Mouse (Mus musculus): Measurements from ENCODE around the gene Dars. TPM values are rescaled to one million over a fixed set of nuclear protein-coding genes. Genes with fewer than 3 reads are reported as not detected.

Dars gene
- total and polyA plus RNA-seq, 2 experiments from 2014 or later, result 42.6 to 74.7 TPM

DNA sequence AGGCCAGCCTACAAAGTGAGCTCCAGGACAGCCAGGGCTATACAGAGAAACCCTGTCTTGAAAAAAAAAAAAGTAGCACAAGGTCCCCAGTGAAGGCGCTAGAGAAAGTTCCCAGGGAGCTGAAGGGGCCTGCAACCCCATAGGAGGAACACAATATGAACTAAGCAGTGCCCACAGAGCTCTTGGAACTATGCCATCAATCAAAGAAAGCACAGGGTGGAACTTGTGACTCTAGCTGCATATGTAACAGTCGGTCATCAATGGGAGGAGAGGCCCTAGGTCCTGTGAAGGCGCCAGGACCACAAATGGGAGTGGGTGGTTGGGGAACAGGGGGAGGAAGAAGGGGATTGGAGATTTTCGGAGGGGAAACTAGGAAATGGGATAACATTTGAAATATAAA is 40.3 kb downstream of the Dars start:
- Histone ChIP-seq H3K36me3 (replicated peaks; ENCODE audit: control insufficient read depth, insufficient read depth, low read length) (peaks cover 40% of the 10 kb centered on the region), H3K9me3 (replicated peaks; ENCODE audit: control insufficient read depth, low read length) (no peaks in the 10 kb centered on the region), H3K9ac (replicated peaks; ENCODE audit: low read depth, low read length) (no peak overlapping the region), H3K4me2 (ENCODE audit: low read depth, low read length) (no peak overlapping the region), H3K27ac (ENCODE audit: low read depth) (no peak overlapping the region), H3K27me3 (ENCODE audit: control insufficient read depth, insufficient read depth, low read length) (no peaks in the 10 kb centered on the region), H3K4me3 (ENCODE audit: low read depth, low read length) (no peak overlapping the region), H3K4me1 (ENCODE audit: control insufficient read depth, insufficient read depth) (no peaks in the 10 kb centered on the region)
- DNase-seq (ENCODE audit: low spot score), result no peak
- TF ChIP-seq EP300 (IDR thresholded peaks at IDR 0.05; ENCODE audit: low read depth), result no peak
- no peak for TF ChIP-seq CTCF (IDR thresholded peaks at IDR 0.05; ENCODE audit: low read depth)
- ATAC-seq (ENCODE audit: insufficient read depth, low read depth), result no peak
- WGBS, result 94% methylated on average over 4 of the region's 4 CpGs

- H3K9me3 ChIP-seq (replicated peaks; ENCODE audit: control insufficient read depth, low read length), result no peaks in the 10 kb centered on the region
- H3K4me2 ChIP-seq (ENCODE audit: low read depth, low read length), result no peak overlapping the region
- no peak for DNase-seq (ENCODE audit: low spot score)
- no peak overlapping the region for H3K27ac ChIP-seq (ENCODE audit: low read depth)
- TF ChIP-seq EP300 (IDR thresholded peaks at IDR 0.05; ENCODE audit: low read depth) (no peak), CTCF (IDR thresholded peaks at IDR 0.05; ENCODE audit: low read depth) (peak; percentile 51)
- 77% methylated on average over 7 of the region's 7 CpGs for WGBS
- no peaks in the 10 kb centered on the region for H3K4me1 ChIP-seq (ENCODE audit: control insufficient read depth, insufficient read depth)
- H3K9ac ChIP-seq (replicated peaks; ENCODE audit: low read depth, low read length), result no peak overlapping the region
- H3K36me3 ChIP-seq (replicated peaks; ENCODE audit: control insufficient read depth, insufficient read depth, low read length), result peaks cover 32% of the 10 kb centered on the region
- ATAC-seq (ENCODE audit: insufficient read depth, low read depth), result no peak
- H3K4me3 ChIP-seq (ENCODE audit: low read depth, low read length), result no peak overlapping the region
- no peaks in the 10 kb centered on the region for H3K27me3 ChIP-seq (ENCODE audit: control insufficient read depth, insufficient read depth, low read length)
Observed at GRCm38 (mm10) chr1:128372143-128372860, 44.9 kb downstream of the Dars start.

DNA sequence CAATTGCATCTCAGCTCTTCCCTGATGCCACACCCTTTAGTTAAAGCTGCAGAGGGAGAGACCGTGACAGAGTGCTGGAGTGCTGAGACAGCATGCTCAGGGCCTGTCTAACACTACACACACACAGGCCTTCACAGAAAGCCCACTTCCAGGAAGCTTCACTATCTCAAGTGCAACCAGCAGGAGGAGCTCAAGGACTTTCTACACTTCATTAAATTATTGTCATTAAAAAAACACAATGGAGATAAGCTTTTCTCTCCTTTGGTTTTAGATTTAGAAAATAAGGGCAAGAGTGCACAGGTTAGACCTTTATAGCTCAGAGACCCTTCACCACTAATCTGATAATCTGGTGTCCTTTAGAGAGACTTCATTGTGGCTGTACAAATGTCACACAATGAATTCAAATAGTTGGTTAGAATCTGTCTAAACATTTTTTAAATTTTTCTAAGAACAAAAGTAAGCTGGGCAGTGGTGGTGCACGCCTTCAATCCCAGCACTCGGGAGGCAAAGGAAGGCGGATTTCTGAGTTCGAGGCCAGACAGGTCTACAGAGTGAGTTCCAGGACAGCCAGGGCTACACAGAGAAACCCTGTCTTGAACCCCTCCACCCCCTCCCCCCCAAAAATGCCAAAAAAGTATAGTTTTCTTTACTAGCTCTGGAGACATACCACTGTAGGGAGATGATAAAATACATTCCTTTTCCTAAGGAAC is 48.3 kb downstream of the Dars start:
- no peak overlapping the region for H3K4me2 ChIP-seq (ENCODE audit: low read depth, low read length)
- no peak overlapping the region for H3K9ac ChIP-seq (replicated peaks; ENCODE audit: low read depth, low read length)
- no peak overlapping the region for H3K27ac ChIP-seq (ENCODE audit: low read depth)
- ATAC-seq (ENCODE audit: insufficient read depth, low read depth), result peak; percentile 58; the same call in 1 of the 2 replicates
- TF ChIP-seq CTCF (IDR thresholded peaks at IDR 0.05; ENCODE audit: low read depth), result peak; percentile 67
- no peak for TF ChIP-seq EP300 (IDR thresholded peaks at IDR 0.05; ENCODE audit: low read depth)
- DNase-seq (ENCODE audit: low spot score), result peak; percentile 19
- 66% methylated on average over 5 of the region's 5 CpGs for WGBS
- no peaks in the 10 kb centered on the region for H3K27me3 ChIP-seq (ENCODE audit: control insufficient read depth, insufficient read depth, low read length)
- no peak overlapping the region for H3K4me3 ChIP-seq (ENCODE audit: low read depth, low read length)
- no peaks in the 10 kb centered on the region for H3K4me1 ChIP-seq (ENCODE audit: control insufficient read depth, insufficient read depth)
- peaks cover 39% of the 10 kb centered on the region for H3K36me3 ChIP-seq (replicated peaks; ENCODE audit: control insufficient read depth, insufficient read depth, low read length)
- no peaks in the 10 kb centered on the region for H3K9me3 ChIP-seq (replicated peaks; ENCODE audit: control insufficient read depth, low read length)

GRCm38 (mm10) chr1:128360601-128361000 is 56.6 kb downstream of the Dars start:
- ATAC-seq (ENCODE audit: insufficient read depth, low read depth), result no peak
- no peak overlapping the region for H3K27ac ChIP-seq (ENCODE audit: low read depth)
- H3K4me1 ChIP-seq (ENCODE audit: control insufficient read depth, insufficient read depth), result peaks cover 25% of the 10 kb centered on the region
- H3K4me2 ChIP-seq (ENCODE audit: low read depth, low read length), result no peak overlapping the region
- no peak for DNase-seq (ENCODE audit: low spot score)
- no peak overlapping the region for H3K9ac ChIP-seq (replicated peaks; ENCODE audit: low read depth, low read length)
- TF ChIP-seq EP300 (IDR thresholded peaks at IDR 0.05; ENCODE audit: low read depth) (no peak), CTCF (IDR thresholded peaks at IDR 0.05; ENCODE audit: low read depth) (no peak)
- peaks cover 29% of the 10 kb centered on the region for H3K36me3 ChIP-seq (replicated peaks; ENCODE audit: control insufficient read depth, insufficient read depth, low read length)
- 31% methylated on average over 2 of the region's 2 CpGs for WGBS
- no peak overlapping the region for H3K4me3 ChIP-seq (ENCODE audit: low read depth, low read length)
- no peaks in the 10 kb centered on the region for H3K27me3 ChIP-seq (ENCODE audit: control insufficient read depth, insufficient read depth, low read length)
- H3K9me3 ChIP-seq (replicated peaks; ENCODE audit: control insufficient read depth, low read length), result no peaks in the 10 kb centered on the region

GRCm38 (mm10) chr1:128359554-128360376 is 57.4 kb downstream of the Dars start, which contains the start of gene Mcm6:
Gene Mcm6 (minus strand): TSS chr1:128359664.
- H3K27me3 ChIP-seq (ENCODE audit: control insufficient read depth, insufficient read depth, low read length), result no peaks in the 10 kb centered on the region
- H3K4me3 ChIP-seq (ENCODE audit: low read depth, low read length), result peak within 1 kb of the TSS; percentile 95
- H3K27ac ChIP-seq (ENCODE audit: low read depth), result peak within 1 kb of the TSS; percentile 82
- peak within 1 kb of the TSS; percentile 70 for H3K9ac ChIP-seq (replicated peaks; ENCODE audit: low read depth, low read length)
- 1% methylated on average over 38 of the region's 38 CpGs for WGBS
- ATAC-seq (ENCODE audit: insufficient read depth, low read depth) (peak; percentile 98), DNase-seq (ENCODE audit: low spot score) (peak; percentile 93)
- H3K36me3 ChIP-seq (replicated peaks; ENCODE audit: control insufficient read depth, insufficient read depth, low read length), result peaks cover 31% of the 10 kb centered on the region
- peak within 1 kb of the TSS; percentile 91 for H3K4me2 ChIP-seq (ENCODE audit: low read depth, low read length)
- peaks cover 25% of the 10 kb centered on the region for H3K4me1 ChIP-seq (ENCODE audit: control insufficient read depth, insufficient read depth)
- no peak for TF ChIP-seq CTCF (IDR thresholded peaks at IDR 0.05; ENCODE audit: low read depth)
- TF ChIP-seq EP300 (IDR thresholded peaks at IDR 0.05; ENCODE audit: low read depth), result no peak
- no peaks in the 10 kb centered on the region for H3K9me3 ChIP-seq (replicated peaks; ENCODE audit: control insufficient read depth, low read length)
